Mouse (Mus musculus) monocyte, adult 2 months (primary cell): ENCODE data around the gene Nlrc5.

Experiments used
- DNase-seq, 2 experiments: peaks; one replicate each; pipeline ENCODE4 v3.0.0; 2022; ENCODE audit warnings: low spot score in 2 of 2, low read depth in 1 of 2

Nlrc5 gene

DNA sequence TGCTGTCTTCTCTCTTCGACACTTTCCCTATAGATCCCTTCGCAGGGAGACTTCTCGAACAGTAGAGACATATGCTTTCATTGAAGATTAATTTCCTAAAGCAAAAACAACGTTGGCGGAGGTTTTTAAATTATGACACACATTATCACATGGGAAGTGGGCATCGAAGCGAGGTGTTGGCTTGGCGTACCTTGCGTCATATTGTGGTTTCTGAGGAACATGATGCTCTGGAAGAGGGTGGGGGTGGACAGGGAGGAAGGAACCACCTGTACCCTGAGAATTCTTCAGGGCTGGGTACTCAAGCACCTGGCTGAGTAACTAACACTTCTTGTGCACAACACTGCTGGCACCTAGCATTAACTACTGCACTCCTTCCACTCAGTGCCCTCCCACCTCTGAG is 90.4 kb downstream of the Nlrc5 start:
- DNase-seq = no peak

DNA sequence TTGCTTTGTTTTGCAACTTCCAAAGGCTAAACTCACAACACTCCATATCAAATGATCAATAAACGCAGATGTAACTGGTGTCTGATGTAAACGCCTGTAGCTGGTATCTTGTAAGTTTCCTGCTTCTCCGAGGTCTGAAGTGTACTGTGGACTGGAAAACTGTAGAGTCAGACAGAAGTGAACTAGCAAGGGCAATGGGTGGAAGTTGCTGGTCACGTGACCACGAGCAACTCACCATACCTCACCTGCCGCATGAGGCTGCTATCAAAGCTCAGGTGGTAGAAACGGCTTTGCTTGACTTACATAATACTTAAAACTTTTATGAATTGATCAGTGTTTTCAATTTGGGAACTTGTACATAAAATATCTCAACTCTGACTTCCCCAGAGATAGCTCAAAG is 93.0 kb downstream of the Nlrc5 start:
- DNase-seq = no peak

DNA sequence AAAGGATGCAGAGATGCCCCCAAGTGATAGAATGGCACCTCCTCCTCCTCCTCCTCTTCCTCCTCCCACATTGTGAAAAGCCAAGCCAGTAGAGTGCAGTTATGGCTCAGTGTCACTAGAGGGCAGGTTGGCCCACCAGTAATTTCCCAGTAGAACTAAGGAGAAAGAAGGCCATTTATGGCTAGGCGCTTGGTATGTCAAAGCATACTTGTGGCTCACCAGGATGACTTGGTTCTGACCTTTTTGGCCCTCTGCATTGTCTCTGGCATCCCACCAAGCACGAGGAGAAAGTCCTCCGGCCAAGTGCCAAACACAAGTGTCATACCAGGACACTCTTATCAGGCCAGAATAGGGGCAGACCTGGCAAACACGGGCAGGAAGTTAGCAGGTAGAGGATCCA is 94.1 kb downstream of the Nlrc5 start:
- no peak for DNase-seq

DNA sequence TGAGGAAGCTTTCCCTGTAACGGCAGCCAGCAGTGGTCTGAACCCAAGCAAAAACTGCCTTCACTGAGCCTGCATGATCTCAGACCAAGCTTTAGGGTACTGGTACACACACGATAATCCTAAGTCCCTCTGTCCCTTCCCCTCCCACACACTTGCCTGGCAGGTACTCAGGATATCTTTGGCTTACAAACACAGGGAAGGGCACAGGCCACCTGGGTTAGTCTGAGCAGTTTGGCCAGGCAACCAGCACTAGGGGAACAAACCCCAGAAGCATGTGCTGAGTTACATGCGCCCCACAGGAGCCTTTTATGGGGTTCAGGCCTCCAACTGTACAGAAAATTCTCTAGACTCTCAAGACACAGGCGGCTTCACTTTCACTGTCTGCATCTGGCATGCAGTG is 95.7 kb downstream of the Nlrc5 start:
- DNase-seq = no peak

DNA sequence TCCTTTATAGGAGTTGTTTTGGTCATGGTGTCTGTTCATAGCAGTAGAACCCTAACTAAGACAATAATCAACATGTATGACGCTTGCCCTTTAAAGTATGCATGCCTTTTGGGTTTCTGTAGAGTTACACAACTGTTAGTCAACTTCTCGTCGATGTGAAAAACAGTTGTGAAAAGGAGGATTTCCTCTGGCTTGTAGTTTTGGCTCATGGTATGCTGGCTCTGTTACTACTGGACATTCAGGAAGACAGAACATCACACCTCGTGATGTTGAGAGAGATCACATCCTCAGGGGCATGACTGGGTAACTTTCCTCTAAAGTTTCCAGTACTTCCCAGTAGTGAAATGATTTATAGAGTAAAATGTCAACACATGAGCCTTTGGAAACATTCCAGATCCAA is 96.5 kb downstream of the Nlrc5 start:
- no peak for DNase-seq

DNA sequence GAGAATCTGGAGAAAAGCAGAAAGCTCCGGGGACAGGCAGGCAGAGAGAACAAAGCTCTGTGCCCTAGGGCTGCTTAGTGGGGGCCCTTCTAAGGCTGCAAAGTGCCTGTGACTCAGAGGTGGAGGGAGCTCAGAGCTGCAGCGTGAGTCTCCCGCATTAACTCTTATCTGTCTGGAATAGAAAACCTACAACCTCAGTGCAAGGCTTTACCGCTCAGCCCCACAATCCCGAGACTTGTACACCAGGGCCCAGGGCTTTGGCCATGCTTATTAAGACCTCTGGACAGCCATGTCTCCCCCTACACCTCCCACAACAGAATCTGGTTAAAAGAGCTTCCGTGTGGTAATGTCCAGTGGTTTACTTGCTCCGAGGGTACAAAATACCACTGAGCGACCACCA is 97.8 kb downstream of the Nlrc5 start:
- DNase-seq = no peak

DNA sequence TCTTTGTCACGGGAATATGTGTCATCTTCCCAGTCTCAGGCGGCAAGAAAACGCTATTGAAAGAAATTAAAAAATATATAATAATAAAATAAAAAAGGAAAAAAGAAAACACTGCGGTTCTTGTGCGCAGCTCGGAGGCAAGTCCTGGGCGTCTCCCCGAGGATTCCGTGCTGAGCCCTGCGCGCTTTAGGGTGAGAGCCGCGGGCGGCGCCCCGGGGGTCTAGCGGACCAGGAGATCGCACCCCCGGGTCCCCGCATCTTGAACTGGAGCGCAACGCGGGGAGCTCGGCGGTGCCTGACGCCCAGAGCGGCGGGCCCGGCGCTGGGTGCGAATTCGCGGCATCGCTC is 98.3 kb downstream of the Nlrc5 start:
- no peak for DNase-seq

DNA sequence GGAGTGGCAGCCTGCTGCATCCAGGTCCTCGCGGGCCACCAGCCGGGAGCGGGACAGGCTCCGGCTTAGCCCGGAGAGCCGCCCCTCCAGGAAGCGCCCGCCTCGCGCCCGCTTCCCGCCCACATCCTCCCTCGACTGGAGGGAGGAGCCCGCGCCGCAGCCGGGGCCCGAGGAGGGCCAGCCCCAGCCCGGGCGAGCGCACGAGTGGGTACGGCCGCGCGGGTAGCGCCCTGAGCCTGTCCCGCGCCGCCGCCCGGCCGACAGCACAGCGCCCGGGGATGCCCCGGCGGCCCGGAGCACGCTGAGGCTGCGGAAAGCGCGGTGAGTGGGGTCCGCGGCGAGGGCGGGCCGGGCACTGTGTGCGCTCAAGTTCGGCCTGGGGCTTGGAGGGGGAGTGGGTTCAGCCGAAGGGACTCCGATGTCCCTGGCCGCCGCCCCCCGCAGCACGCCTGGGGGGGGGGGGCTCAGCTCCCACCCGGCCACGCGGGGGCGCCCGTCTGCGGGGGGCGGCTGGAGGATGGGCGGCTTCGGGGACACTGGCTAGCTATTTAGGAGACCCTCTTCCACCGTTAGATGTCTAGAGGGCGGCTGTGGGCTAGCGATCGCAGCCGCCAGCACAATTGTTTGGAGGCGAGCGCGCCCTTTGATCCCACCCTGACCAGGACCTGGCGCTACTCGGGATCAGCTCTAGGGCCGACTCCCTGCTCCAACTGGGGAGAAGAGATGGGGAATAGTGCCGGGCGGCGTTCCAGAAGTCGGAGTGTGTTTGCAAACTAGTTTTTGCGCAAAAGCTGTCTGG is 98.9 kb downstream of the Nlrc5 start, which contains the start of gene Cpne2:
Gene Cpne2 (plus strand): TSS at position 118 of the 799 bp plus-strand sequence.
- DNase-seq = peak; percentile 11 to 13

DNA sequence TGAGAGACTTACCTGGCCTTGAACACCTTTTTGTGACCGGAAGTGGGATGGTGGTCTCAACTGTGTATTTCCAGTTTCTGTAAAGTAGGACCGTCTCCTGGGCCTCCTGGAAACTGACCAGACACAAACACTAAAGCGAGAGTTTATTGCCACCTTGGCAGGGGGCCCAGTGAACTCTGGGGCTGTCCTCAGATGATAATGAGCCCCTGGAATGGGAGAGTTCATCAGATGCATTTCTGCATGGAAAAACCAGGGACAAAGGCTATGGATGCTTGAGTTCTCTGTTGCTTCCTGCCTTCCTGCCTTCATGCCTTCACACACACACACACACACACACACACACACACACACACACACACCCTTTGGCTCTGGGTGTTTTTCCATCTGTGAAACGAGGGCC is 100.5 kb downstream of the Nlrc5 start:
- DNase-seq = no peak

DNA sequence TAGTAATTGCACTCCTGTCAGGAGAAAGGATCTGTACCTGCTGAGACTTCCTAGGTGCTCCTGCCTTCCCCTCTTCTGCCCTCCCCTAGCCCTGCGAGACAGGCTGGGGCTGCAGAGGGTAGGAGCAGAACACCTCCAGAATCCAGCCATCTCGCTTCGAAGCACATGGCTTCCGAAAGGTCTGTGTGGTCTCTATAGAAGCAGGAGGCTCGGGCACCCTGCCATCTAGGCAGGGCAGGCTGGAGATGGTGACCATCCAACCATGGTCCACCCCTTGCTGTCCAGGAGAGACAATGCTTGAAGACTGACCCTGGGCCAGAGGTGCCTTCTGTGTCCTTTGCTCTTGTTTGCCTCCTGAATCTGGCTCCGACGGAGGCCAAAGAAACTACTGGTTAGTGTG is 101.5 kb downstream of the Nlrc5 start:
- no peak for DNase-seq

DNA sequence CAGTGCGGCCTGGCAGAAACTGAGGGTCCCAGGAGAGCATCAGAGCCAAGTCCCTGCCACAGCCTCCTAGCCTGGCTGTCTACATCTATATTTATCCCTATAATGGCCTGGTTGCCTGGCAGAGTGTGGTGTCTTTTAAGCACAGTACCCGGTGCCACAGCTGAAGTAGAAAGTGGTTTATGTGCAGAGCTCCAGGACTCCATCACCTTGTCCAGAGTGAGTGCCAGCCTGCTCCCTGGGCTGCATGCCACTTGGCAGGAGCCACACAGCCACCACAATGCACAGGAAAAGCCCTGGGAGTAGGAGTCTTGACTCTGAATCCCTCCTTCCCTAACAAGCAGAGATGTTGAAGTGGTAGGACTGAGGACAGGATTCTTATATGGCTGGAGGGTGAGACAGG is 103.3 kb downstream of the Nlrc5 start:
- no peak for DNase-seq

DNA sequence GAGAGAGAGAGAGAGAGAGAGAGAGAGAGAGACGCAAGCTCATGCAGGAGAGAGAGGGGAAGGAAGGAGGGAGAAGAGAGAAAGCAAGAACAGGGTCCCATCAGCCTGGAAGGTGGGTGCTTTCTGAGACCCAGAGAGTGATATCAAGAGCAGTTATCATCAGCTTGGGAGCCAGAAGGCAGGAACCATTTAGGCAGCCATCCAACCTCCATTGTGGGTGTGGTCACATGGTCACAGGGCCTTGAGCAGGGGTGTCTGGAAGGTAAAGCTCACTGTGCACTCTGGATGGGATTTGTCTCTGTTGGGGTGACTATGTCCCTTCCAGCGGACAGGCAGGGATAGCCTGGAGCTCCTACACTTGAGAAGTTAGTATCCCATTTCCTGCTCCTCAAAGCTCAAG is 105.9 kb downstream of the Nlrc5 start:
- no peak for DNase-seq

DNA sequence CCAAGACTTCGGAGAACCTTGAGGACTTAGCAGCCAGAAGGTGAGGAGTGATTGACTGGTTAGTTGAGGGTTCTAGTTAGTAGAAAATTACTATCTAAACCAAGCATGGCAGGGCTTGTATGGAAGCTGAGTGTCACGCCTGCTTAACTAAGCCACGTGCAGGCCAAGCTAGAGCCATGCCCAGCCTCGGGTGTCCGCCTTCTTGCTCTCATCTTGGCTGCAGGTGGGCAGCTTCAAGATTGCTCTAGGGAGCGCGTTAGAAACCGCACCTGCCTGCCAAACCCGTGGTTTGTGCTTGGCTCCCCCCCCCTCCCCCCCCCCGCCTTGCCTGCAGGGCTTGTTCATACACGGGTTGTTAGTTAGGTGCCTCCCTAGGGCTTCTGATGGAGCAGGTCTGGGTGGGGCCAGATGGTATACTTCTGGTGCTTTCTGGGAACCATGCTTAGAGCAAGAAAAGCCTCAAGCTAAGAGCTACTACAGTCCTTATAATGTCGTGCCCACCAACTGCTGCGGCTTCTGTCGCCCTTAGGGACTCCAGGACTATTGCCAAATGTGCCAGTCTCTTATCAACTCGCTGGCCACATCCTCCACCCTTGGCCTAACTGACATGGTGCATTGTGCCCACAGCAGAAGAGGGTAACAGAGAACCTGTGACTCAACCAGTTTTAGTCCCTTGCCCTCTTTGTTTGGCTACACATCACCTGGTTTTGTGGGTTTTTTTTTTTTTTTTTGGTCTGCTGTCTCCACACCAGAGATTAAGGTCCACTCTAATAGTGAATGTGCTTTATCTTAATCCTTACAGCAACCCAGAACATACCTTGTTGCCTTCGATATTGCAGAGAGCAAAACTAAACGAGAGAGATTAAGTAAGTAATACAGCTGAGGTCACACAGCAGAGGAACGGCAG is 107.0 kb downstream of the Nlrc5 start:
- DNase-seq = no peak

DNA sequence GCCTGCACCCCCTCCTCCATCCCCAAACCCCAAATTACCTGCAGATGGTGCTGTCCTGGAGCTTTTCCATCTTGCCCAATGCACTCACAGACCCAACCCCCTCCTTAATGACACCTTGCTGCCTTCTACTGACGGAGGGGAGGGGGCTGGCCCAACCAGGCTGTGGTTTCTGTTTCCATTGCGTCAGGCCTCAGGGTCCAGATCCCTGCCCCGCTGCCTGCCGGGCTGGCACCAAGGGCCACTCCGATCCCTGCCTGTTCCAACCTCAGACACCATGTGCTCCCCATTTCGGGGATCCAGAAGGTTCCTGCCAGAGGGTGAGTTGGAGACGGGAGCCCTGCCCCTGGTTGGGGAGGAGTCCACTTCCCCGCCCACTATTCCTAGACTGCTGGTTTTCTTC is 109.8 kb downstream of the Nlrc5 start:
- no peak for DNase-seq

DNA sequence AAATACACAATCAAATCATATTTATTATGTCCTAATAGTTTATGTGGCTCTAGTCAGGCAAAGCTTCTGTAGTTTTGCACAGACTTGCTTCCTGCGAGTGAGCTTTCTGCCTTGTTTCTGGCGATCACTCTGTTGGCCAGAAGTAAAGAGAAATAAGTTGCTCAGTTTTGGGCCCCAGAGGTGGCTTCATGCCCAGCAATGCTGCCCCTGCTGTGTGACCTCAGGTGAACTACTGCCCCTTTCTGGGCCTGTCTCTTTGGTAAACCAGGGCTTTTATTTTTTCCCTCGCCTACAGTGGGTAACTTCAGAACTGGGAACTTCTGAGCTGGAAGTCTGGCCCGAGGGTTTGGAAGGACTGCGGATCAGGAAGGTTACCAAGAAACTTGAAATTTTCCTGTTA is 114.9 kb downstream of the Nlrc5 start:
- no peak for DNase-seq

DNA sequence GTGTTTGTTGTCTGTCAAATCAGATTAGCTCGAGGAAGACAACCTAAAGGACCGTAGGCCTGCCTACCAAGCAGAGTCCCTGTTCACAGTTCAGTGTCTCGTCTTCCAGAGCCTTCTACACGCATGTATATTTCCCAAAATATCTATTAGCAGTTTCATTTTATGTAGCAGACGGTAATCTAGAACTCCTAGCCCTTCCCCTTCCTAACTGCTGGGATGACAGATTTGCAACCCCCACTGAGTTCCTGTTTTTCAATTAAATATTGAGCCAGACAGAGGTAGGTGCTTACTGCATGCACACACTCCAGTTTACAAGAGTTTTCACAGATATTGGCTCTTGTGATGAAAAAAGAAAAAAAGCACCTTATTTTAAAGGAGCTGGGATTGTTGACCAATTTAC is 115.3 kb downstream of the Nlrc5 start:
- no peak for DNase-seq

DNA sequence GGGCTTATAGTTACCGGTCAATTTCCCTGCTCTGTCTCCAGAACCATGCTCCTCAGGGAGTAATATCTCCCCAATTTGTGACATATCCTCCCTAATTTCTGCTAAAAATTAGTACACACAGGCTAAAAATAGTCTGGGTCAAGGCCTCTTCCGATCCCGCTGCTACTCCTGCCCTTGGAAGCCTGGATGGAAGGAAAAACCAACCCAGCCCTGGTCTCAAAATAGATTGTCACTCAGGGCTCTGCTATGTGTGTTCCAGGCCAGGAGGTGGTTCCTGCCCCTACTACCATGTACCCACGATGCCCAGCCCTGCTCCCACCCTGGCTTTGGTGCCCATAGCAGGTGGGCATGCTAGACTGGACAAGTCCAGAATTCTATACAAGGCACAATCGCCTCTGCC is 115.8 kb downstream of the Nlrc5 start:
- no peak for DNase-seq

DNA sequence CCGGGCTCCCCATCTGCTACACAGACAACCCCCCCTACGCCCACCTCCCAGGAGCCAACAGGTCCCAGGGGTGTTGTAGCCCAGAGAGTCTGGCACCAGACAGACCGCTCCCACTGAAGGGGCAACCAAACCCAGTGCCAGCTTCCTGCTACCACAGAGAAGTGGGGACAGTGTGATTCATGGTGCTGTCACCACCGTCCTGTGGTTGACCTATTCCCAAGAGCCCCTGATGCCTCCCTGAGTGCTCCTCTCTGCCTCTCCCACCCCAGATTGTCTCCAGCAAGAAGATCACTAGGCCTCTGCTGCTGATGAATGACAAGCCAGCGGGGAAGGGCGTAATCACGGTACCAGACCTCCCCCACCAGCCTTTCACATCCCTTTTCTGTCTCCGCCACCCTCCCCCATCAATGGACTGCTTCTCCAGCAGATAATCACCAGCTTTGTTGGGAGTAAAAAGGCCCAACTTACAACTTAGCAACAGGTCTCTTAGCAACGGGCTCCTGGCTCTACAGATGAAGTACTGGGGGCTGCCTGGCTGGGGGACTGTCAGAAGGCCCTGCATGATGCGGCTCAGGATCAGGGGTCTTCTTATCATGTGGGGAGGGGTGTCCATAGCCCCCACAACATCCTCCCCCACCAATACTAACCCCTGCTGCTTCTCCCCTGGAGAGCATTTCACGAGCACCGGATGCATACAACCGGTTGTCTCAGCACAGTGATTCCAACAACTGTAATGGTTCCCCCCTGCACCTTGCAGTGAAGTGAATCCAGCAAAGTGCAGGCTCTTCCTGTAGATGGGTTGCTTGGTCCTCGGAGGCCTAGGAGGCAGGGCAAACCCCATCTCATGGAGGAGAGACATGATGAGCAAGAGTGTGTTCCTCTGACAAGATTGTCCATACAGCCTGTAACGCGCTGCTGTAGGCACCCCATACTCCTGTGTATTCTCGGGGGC is 117.6 kb downstream of the Nlrc5 start:
- peak; percentile 23 to 33 for DNase-seq

DNA sequence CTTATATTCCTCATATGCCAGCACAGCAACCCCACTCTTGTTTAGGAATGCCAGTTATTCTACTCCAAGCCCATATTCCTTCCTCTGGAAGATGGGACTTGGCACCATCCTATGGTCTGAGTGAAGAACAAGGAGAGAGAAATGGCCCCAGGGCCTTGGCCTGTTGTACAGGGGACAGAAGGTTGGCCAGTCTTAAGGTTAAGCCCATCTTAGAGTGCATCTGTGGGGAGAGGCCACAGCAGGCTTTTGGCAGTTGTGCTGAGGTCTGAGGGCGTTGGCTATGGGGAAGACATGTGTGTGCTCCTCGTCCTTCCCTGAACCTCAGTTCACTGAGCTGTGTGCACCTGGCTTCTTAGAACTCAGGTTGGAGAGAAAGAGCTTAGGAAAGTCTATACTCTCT is 118.5 kb downstream of the Nlrc5 start:
- no peak for DNase-seq

DNA sequence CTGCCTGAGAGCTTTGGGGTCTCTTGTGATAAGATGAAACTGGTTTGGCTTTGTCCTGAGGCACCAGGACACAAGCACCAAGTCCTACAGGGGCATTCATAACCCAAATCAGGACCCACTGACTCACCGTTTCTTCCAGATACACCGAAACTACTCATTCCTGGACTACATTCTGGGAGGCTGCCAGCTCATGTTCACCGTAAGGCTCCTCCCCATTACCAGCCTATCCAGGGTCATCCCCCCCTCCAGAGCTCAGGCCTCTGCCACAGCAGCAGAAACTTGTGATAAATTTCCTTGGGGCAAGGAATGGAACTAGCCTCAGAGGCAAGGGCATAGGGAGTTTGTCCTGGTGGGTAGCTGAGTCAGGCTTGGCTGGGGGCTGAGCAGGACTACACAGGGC is 123.1 kb downstream of the Nlrc5 start:
- no peak for DNase-seq

DNA sequence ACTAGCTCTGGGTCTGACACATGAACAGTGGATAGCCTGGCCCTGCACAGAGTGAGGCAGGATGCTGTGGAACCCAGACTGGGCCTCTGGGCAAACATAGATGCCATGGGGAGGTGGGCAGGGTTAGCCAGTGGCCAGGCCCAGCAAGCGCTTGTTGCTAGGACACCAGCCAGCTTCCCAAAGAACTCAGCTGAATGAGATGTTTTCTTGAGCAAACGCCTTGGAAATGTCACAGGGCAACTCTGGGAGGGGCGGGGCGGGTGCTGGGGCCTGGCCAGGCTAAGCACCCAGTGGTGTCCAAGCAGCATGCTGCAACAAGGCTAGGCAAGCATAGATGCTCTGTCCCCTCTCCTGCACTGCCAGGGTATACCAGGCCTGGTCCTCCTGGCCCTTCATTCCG is 127.1 kb downstream of the Nlrc5 start:
- no peak for DNase-seq
